Mouse (Mus musculus) cerebellum, adult 2 months (tissue): ENCODE measurements at regions not wholly inside any gene's neighbourhood (a gene's known extent, or its start where the extent isn't known, plus 50 kb on each side); places are given as distances from the start of the nearest gene placed in this dataset.

ENCODE experiments used
- DNase-seq, 2 experiments: peaks; one replicate each; pipeline ENCODE4 v3.0.0; 2021
- H3K27ac ChIP-seq: fragments of 200-500 bp; 2 replicates; pipeline ENCODE4 v1.5.1; 2012; ENCODE audit warnings: low read length, control low read depth, inconsistent platforms; ENCODE audit not compliant: insufficient read depth
- H3K27me3 ChIP-seq: fragments of 200-500 bp; 2 replicates; pipeline ENCODE4 v1.6.1; 2012; ENCODE audit warnings: inconsistent platforms, mild to moderate bottlenecking, low read length, moderate library complexity; ENCODE audit not compliant: control insufficient read depth, insufficient read depth
- H3K4me1 ChIP-seq: fragments of 200-500 bp; 2 replicates; pipeline ENCODE4 v1.6.1; 2011; ENCODE audit warnings: low read length; ENCODE audit not compliant: control insufficient read depth, insufficient read depth
- H3K4me3 ChIP-seq: fragments of 200-500 bp; replicated peaks from 2 replicates; pipeline ENCODE3; 2011; ENCODE audit warnings: mild to moderate bottlenecking, low read depth, low read length, control low read depth; ENCODE audit not compliant: insufficient read depth
- CTCF ChIP-seq: fragments of 200-500 bp; IDR thresholded peaks from 2 replicates; pipeline ENCODE4 v1.5.1; 2011; ENCODE audit warnings: low read depth, mild to moderate bottlenecking, control low read depth, low read length, moderate library complexity, borderline replicate concordance; ENCODE audit not compliant: insufficient read depth
- POLR2A ChIP-seq: fragments of 200-500 bp; IDR thresholded peaks from 2 replicates; pipeline ENCODE4 v1.6.1; 2011; ENCODE audit warnings: low read length, control low read depth, borderline replicate concordance; ENCODE audit not compliant: insufficient read depth
- WGBS: fragments of 180-500 bp; shearing (Covaris S2); methylation state at CpG from one replicate; pipeline ENCODE4 v1.1.7; 2018; 5-methylcytosine and 5-hydroxymethylcytosine counted together

DNA sequence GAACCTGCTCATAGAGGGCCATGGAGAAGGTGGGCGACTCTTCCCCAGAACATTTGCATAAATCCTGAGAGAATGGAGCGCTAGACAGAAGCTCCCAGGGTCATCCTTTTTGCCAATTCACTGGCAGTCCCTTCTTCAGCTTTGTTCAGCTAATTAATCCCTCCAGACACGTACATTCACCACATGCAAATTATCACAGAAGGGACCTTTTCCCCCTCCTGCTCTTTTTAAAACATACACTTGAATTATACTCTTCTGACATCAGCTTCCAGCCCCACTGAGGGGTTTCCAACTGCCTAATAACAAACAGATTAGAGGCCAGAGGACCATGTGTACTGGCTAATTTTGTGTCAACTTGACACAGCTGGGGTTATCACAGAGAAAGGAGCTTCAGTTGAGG is 497.2 kb downstream of the Bnc2 start:
- TF ChIP-seq POLR2A (no peak), CTCF (no peak)
- Histone ChIP-seq H3K27me3 (no peaks in the 10 kb centered on the region), H3K4me1 (no peaks in the 10 kb centered on the region), H3K27ac (no peak overlapping the region), H3K4me3 (no peak overlapping the region)
- 44% methylated on average over 3 of the region's 3 CpGs for WGBS
- no peak for DNase-seq

DNA sequence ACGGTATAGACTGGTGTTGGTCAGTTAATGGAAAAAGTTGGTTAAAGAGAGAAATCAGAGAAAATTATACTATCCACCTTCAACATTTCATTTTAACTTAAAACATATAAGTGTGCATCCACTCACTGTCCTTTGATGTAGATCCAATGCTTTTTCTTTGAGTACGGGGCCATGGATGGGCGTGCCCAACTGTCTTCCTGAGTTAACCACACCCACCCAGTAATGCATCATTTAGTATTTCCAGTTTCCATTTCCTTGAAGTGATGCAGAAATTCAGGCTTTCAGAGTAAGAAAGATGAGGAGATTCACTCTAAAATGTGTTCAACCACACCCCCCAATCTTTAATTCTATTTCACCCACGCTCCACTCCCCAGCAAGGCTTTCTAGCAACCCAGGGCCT is 490.6 kb downstream of the Bnc2 start:
- H3K4me1 ChIP-seq, result no peaks in the 10 kb centered on the region
- TF ChIP-seq CTCF (no peak), POLR2A (no peak)
- H3K4me3 ChIP-seq, result no peak overlapping the region
- DNase-seq, result no peak
- H3K27ac ChIP-seq, result no peak overlapping the region
- H3K27me3 ChIP-seq, result no peaks in the 10 kb centered on the region
- WGBS, result 94% methylated on average over 4 of the region's 4 CpGs

DNA sequence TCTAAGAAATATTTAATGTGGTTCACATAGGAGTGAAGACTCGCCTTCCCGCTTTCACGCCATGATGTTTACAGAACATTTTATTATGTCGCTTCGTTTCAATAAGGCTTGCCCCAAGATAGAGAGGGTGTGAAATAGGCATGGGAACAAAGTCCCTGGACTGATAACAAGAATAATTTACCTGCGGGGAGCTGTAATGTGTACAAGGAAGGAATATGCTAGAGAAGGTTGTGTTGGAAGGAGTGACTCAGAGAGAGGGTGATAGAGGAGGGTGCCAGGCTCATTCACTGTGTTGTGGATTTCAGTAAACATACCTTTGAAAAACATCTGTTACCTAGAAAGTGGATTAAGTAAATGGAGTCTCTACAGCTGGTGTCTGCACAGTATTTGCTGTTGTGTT is 490.2 kb downstream of the Bnc2 start:
- no peaks in the 10 kb centered on the region for H3K27me3 ChIP-seq
- no peak for TF ChIP-seq CTCF
- 94% methylated on average over 6 of the region's 6 CpGs for WGBS
- no peak overlapping the region for H3K27ac ChIP-seq
- no peak overlapping the region for H3K4me3 ChIP-seq
- DNase-seq, result no peak
- no peaks in the 10 kb centered on the region for H3K4me1 ChIP-seq

DNA sequence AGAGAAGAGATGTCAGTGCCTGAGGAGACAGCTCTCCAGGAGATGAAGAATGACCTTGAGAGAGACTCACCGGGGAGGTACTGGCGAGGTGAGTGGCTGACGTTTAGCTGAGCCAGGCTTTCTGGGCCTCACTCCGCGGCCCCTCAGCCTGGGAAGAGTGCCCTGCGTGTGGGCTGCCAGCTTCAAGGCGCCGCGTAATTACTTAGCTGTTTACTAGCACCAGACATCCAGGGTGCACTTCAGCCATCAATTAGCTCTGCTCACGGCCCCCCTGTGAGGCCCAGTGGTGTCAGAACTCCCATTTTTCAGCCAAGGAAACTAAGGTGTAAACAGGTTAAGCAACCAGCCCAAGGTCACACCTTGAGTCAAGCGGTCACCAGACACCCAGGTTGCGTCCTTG is 485.8 kb downstream of the Bnc2 start:
- TF ChIP-seq CTCF (no peak), POLR2A (no peak)

DNA sequence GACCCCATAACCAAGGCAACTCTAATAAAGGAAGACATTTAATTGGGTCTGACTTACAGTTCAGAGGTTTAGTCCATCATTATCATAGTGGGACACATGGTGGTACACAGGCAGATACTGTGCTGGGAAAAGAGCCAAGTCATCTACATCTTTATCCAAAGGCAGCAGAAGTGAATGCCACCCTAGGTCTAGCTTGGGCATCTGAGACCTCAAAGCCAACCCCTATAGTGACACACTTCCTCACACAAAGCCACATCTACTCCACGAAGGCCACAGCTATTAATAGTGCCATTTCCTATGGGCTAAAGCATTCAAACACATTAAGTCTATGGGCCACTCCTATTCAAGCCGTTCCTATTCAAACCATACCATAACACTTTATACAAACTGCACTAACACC is 483.8 kb downstream of the Bnc2 start:
- TF ChIP-seq POLR2A (no peak), CTCF (no peak)
- Histone ChIP-seq H3K4me3 (no peak overlapping the region), H3K4me1 (no peaks in the 10 kb centered on the region), H3K27me3 (no peaks in the 10 kb centered on the region), H3K27ac (no peak overlapping the region)
- 73% methylated on average over 2 of the region's 2 CpGs for WGBS
- DNase-seq, result no peak

More for the DNA sequence above, 485.8 kb downstream of the Bnc2 start:
- Histone ChIP-seq H3K4me1 (no peaks in the 10 kb centered on the region), H3K27ac (no peak overlapping the region), H3K27me3 (no peaks in the 10 kb centered on the region), H3K4me3 (no peak overlapping the region)
- 58% methylated on average over 12 of the region's 12 CpGs for WGBS
- no peak for DNase-seq

DNA sequence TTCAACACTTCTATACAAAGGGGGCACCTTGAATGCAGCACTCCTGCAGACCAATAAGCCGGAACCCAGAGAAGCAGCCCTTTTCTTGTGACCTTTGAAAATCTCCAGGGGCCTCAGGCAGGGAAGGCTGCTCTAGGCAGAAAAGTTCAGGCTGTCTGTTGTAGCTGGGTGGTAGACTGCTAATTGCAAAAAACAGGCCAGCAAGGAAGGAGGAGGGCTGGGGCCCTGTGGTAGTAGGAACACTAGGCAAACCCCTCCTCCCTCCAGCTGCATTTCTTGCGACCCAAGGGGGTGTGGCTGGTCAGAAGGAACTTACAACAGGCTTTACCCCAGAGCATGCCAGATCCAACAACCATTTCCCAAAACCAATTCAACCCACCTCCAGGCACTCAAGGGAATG is 482.8 kb downstream of the Bnc2 start:
- no peak for TF ChIP-seq CTCF
- no peak for TF ChIP-seq POLR2A

DNA sequence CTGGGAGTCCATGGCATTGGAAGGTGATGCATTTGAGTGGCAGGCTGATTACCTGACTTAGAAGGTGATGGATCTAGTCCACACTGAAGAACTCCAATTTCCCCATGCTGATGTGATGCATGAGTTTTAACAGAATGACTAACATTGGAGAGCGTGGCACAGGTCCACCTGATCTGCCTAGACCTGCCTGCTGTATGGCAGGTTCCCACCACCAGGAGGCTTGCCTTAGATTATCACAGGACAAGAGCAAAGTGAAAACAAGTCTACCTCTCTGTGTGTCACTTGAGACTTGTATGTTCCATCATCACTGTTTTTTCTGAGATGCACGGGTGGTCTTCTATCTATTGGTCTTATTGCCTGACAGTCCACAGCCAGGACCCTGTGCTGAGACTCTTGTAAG is 478.3 kb downstream of the Bnc2 start:
- WGBS, result 96% methylated on average over 2 of the region's 2 CpGs

More for the DNA sequence above, 482.8 kb downstream of the Bnc2 start:
- Histone ChIP-seq H3K27ac (no peak overlapping the region), H3K4me3 (no peak overlapping the region), H3K27me3 (no peaks in the 10 kb centered on the region), H3K4me1 (no peaks in the 10 kb centered on the region)
- no peak for DNase-seq
- WGBS, result 84% methylated on average over 2 of the region's 2 CpGs

DNA sequence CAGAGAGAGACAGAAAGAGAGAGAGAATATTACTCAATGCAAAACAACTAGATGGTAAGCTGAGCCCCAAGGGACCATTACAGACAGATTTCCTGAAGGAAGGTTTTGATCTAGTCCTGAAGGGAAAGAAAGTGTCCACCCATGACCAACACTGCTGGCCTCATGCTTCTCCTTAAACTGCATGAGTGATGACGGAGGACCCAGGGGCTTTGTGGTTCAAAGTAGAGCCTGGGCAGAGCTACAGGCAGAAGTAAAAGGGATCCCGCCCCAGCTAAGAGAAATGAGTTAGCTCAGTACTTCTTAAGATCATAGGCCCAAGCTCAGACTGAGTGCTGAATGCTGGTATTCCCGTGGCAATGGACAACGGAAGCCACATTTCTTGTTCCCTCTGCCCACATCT is 476.9 kb downstream of the Bnc2 start:
- Histone ChIP-seq H3K4me1 (peaks cover 3% of the 10 kb centered on the region), H3K4me3 (no peak overlapping the region), H3K27me3 (no peaks in the 10 kb centered on the region), H3K27ac (no peak overlapping the region)
- 94% methylated on average over 4 of the region's 4 CpGs for WGBS
- DNase-seq, result no peak
- no peak for TF ChIP-seq POLR2A
- TF ChIP-seq CTCF, result no peak

More for the DNA sequence above, 478.3 kb downstream of the Bnc2 start:
- no peak overlapping the region for H3K4me3 ChIP-seq
- no peaks in the 10 kb centered on the region for H3K4me1 ChIP-seq
- no peak overlapping the region for H3K27ac ChIP-seq
- TF ChIP-seq CTCF, result no peak
- TF ChIP-seq POLR2A, result no peak
- no peak for DNase-seq
- H3K27me3 ChIP-seq, result no peaks in the 10 kb centered on the region
